Mouse (Mus musculus): ENCODE measurements around the gene Mmaa.

Mmaa gene

DNA sequence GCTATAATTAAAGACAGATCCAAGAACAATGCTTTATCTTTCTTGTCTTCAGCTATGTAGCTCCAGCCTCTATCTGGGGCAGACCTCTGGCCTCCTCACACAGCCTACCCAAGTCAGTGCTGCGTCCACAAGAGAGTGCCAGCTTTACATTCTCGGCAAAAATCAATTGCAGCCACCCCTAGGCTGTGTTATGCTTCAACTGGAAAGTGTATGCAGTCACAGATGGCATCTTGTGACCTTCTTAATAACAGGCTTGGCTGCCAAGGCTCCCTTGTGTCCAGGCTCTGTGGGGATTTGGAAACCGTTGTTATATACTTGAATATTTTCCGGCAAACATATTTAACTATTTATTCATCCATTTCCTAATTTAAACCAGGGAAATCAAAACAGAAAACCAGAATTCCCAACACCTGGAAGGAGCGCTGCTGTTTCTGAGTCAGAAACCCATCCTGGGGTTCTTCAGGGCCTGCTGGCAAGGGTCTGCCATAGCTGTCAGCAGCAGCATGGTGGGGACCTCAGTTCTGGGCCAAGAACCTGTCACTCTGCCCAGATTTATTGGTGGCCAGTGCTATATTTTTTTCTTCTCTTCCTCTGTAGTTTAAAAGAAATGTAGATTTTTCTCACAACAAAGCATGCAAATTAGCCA lies 72.5 kb downstream of the Mmaa start:
- DNase-seq (ENCODE audit: low spot score): no peak
